Mouse (Mus musculus): ENCODE measurements around the gene Epha1. TPM values are rescaled to one million over a fixed set of nuclear protein-coding genes. Genes with fewer than 3 reads are reported as not detected.

Epha1 gene
- polyA plus RNA-seq, 1 experiment from 2014 or later: 7.8 TPM

- Histone ChIP-seq H3K9me3 (no peaks in the 10 kb centered on the region), H3K9ac (replicated peaks) (no peak overlapping the region; the same call in 1 of the 2 replicates), H3K36me3 (no peaks in the 10 kb centered on the region), H3K4me3 (replicated peaks) (peak overlapping the region; percentile 67), H3K27me3 (no peaks in the 10 kb centered on the region), H3K27ac (no peak overlapping the region), H3K4me2 (peak overlapping the region; percentile 92), H3K4me1 (replicated peaks) (peaks cover 22% of the 10 kb centered on the region)
- peak; percentile 13; the same call in 1 of the 2 replicates for ATAC-seq (ENCODE audit: insufficient number of reproducible peaks, insufficient read depth, low FRiP score, low TSS enrichment, low read depth)
- WGBS: 10% methylated on average over 9 of the region's 9 CpGs
Measured at GRCm38 (mm10) chr6:42372421-42372815, 650 bp downstream of the Epha1 start.

- ATAC-seq (ENCODE audit: insufficient number of reproducible peaks, insufficient read depth, low FRiP score, low TSS enrichment, low read depth): peak; percentile 28; the same call in 1 of the 2 replicates
- H3K27ac ChIP-seq: no peak overlapping the region
- peaks cover 22% of the 10 kb centered on the region for H3K4me1 ChIP-seq (replicated peaks)
- H3K9me3 ChIP-seq: no peaks in the 10 kb centered on the region
- H3K9ac ChIP-seq (replicated peaks): no peak overlapping the region
- 7% methylated on average over 3 of the region's 3 CpGs for WGBS
- no peaks in the 10 kb centered on the region for H3K36me3 ChIP-seq
- peak overlapping the region; percentile 92 for H3K4me2 ChIP-seq
- no peaks in the 10 kb centered on the region for H3K27me3 ChIP-seq
- H3K4me3 ChIP-seq (replicated peaks): peak overlapping the region; percentile 67
Measured at GRCm38 (mm10) chr6:42372001-42372400, 1.1 kb downstream of the Epha1 start.

GRCm38 (mm10) chr6:42370630-42371363, 2.3 kb downstream of the Epha1 start:
- H3K9me3 ChIP-seq: no peaks in the 10 kb centered on the region
- 18% methylated on average over 4 of the region's 4 CpGs for WGBS
- ATAC-seq (ENCODE audit: insufficient number of reproducible peaks, insufficient read depth, low FRiP score, low TSS enrichment, low read depth): no peak
- H3K27ac ChIP-seq: no peak overlapping the region
- H3K4me1 ChIP-seq (replicated peaks): peaks cover 22% of the 10 kb centered on the region
- H3K36me3 ChIP-seq: no peaks in the 10 kb centered on the region
- no peak overlapping the region for H3K9ac ChIP-seq (replicated peaks)
- no peak overlapping the region for H3K4me2 ChIP-seq
- no peaks in the 10 kb centered on the region for H3K27me3 ChIP-seq
- H3K4me3 ChIP-seq (replicated peaks): no peak overlapping the region

GRCm38 (mm10) chr6:42369870-42370269, 3.2 kb downstream of the Epha1 start:
- Histone ChIP-seq H3K9me3 (no peaks in the 10 kb centered on the region), H3K9ac (replicated peaks) (no peak overlapping the region)

GRCm38 (mm10) chr6:42365215-42365614, 7.9 kb downstream of the Epha1 start:
- peaks cover 5% of the 10 kb centered on the region for H3K4me1 ChIP-seq (replicated peaks)
- no peak overlapping the region for H3K4me3 ChIP-seq (replicated peaks)
- H3K36me3 ChIP-seq: peaks cover 16% of the 10 kb centered on the region
- ATAC-seq (ENCODE audit: insufficient number of reproducible peaks, insufficient read depth, low FRiP score, low TSS enrichment, low read depth): no peak
- H3K27me3 ChIP-seq: no peaks in the 10 kb centered on the region
- no peaks in the 10 kb centered on the region for H3K9me3 ChIP-seq
- 83% methylated on average over 6 of the region's 6 CpGs for WGBS
- no peak overlapping the region for H3K4me2 ChIP-seq
- H3K27ac ChIP-seq: no peak overlapping the region
- H3K9ac ChIP-seq (replicated peaks): no peak overlapping the region

More at GRCm38 (mm10) chr6:42369870-42370269, 3.2 kb downstream of the Epha1 start:
- no peak for ATAC-seq (ENCODE audit: insufficient number of reproducible peaks, insufficient read depth, low FRiP score, low TSS enrichment, low read depth)
- Histone ChIP-seq H3K4me1 (replicated peaks) (peaks cover 22% of the 10 kb centered on the region), H3K27ac (no peak overlapping the region), H3K4me2 (no peak overlapping the region), H3K36me3 (no peaks in the 10 kb centered on the region), H3K27me3 (no peaks in the 10 kb centered on the region), H3K4me3 (replicated peaks) (no peak overlapping the region)
- 16% methylated on average over 3 of the region's 3 CpGs for WGBS

GRCm38 (mm10) chr6:42364607-42365006, 8.5 kb downstream of the Epha1 start:
- ATAC-seq (ENCODE audit: insufficient number of reproducible peaks, insufficient read depth, low FRiP score, low TSS enrichment, low read depth): no peak
- Histone ChIP-seq H3K9me3 (no peaks in the 10 kb centered on the region), H3K27ac (no peak overlapping the region), H3K4me2 (no peak overlapping the region), H3K4me3 (replicated peaks) (no peak overlapping the region), H3K9ac (replicated peaks) (no peak overlapping the region), H3K4me1 (replicated peaks) (no peaks in the 10 kb centered on the region), H3K27me3 (no peaks in the 10 kb centered on the region), H3K36me3 (peaks cover 22% of the 10 kb centered on the region)
- WGBS: 90% methylated on average over 15 of the region's 15 CpGs

- Histone ChIP-seq H3K4me2 (no peak overlapping the region), H3K27me3 (no peaks in the 10 kb centered on the region), H3K4me3 (replicated peaks) (no peak overlapping the region), H3K36me3 (peaks cover 27% of the 10 kb centered on the region), H3K4me1 (replicated peaks) (no peaks in the 10 kb centered on the region), H3K9me3 (no peaks in the 10 kb centered on the region), H3K27ac (no peak overlapping the region), H3K9ac (replicated peaks) (no peak overlapping the region)
- WGBS: 87% methylated on average over 4 of the region's 4 CpGs
- ATAC-seq (ENCODE audit: insufficient number of reproducible peaks, insufficient read depth, low FRiP score, low TSS enrichment, low read depth): no peak
Measured at GRCm38 (mm10) chr6:42364066-42364465, 9.0 kb downstream of the Epha1 start.

GRCm38 (mm10) chr6:42362974-42363373, 10.1 kb downstream of the Epha1 start:
- H3K4me1 ChIP-seq (replicated peaks): no peaks in the 10 kb centered on the region
- no peak overlapping the region for H3K9ac ChIP-seq (replicated peaks)
- no peak for ATAC-seq (ENCODE audit: insufficient number of reproducible peaks, insufficient read depth, low FRiP score, low TSS enrichment, low read depth)
- no peaks in the 10 kb centered on the region for H3K9me3 ChIP-seq
- no peak overlapping the region for H3K4me3 ChIP-seq (replicated peaks)
- H3K4me2 ChIP-seq: no peak overlapping the region
- H3K36me3 ChIP-seq: peaks cover 38% of the 10 kb centered on the region
- no peak overlapping the region for H3K27ac ChIP-seq
- WGBS: 38% methylated on average over 3 of the region's 3 CpGs
- no peaks in the 10 kb centered on the region for H3K27me3 ChIP-seq

- no peaks in the 10 kb centered on the region for H3K9me3 ChIP-seq
- H3K36me3 ChIP-seq: peaks cover 43% of the 10 kb centered on the region
- no peak overlapping the region for H3K4me3 ChIP-seq (replicated peaks)
- WGBS: 72% methylated on average over 1 of the region's 1 CpGs
- no peak overlapping the region for H3K27ac ChIP-seq
- no peaks in the 10 kb centered on the region for H3K4me1 ChIP-seq (replicated peaks)
- no peak overlapping the region for H3K4me2 ChIP-seq
- H3K9ac ChIP-seq (replicated peaks): no peak overlapping the region
- no peaks in the 10 kb centered on the region for H3K27me3 ChIP-seq
- no peak for ATAC-seq (ENCODE audit: insufficient number of reproducible peaks, insufficient read depth, low FRiP score, low TSS enrichment, low read depth)
Measured at GRCm38 (mm10) chr6:42362497-42362896, 10.6 kb downstream of the Epha1 start.

GRCm38 (mm10) chr6:42362074-42362473, 11.0 kb downstream of the Epha1 start:
- no peak for ATAC-seq (ENCODE audit: insufficient number of reproducible peaks, insufficient read depth, low FRiP score, low TSS enrichment, low read depth)
- Histone ChIP-seq H3K4me2 (no peak overlapping the region), H3K9me3 (no peaks in the 10 kb centered on the region), H3K9ac (replicated peaks) (no peak overlapping the region), H3K36me3 (peaks cover 47% of the 10 kb centered on the region), H3K4me3 (replicated peaks) (no peak overlapping the region), H3K27me3 (no peaks in the 10 kb centered on the region), H3K27ac (no peak overlapping the region), H3K4me1 (replicated peaks) (no peaks in the 10 kb centered on the region)
- WGBS: 86% methylated on average over 1 of the region's 1 CpGs

GRCm38 (mm10) chr6:42361041-42361895, 11.8 kb downstream of the Epha1 start:
- peaks cover 55% of the 10 kb centered on the region for H3K36me3 ChIP-seq
- no peaks in the 10 kb centered on the region for H3K9me3 ChIP-seq
- no peak overlapping the region for H3K27ac ChIP-seq
- H3K4me2 ChIP-seq: no peak overlapping the region
- WGBS: 91% methylated on average over 13 of the region's 13 CpGs
- H3K27me3 ChIP-seq: no peaks in the 10 kb centered on the region
- no peak overlapping the region for H3K4me3 ChIP-seq (replicated peaks)
- no peak overlapping the region for H3K9ac ChIP-seq (replicated peaks)
- no peaks in the 10 kb centered on the region for H3K4me1 ChIP-seq (replicated peaks)
- no peak for ATAC-seq (ENCODE audit: insufficient number of reproducible peaks, insufficient read depth, low FRiP score, low TSS enrichment, low read depth)
